Mouse (Mus musculus) frontal cortex, postnatal 10 days (tissue): ENCODE results near the gene Amh.
A peak's percentile ranks its signal among the peaks of the same experiment; 100 is the strongest.

Source experiments
- DNase-seq, 2 experiments: peaks; one replicate each; pipeline ENCODE4 v3.0.0; 2022; ENCODE audit warnings: low spot score in 2 of 2, mixed read lengths in 1 of 2

Gene Amh

GRCm38 (mm10) chr10:80855749-80856073, 50.7 kb downstream of the Amh start:
- no peak for DNase-seq

GRCm38 (mm10) chr10:80856267-80856666, 51.2 kb downstream of the Amh start:
- DNase-seq = peak in 1 of 2 experiments; percentile 59

GRCm38 (mm10) chr10:80856908-80857307, 51.9 kb downstream of the Amh start:
- DNase-seq = no peak
